Mouse (Mus musculus) embryonic facial prominence, embryonic 13.5 days (tissue): ENCODE measurements around the gene Havcr2. TPM values are rescaled to one million over a fixed set of nuclear protein-coding genes. Genes with fewer than 3 reads are reported as not detected.
A peak's percentile ranks its signal among the peaks of the same experiment; 100 is the strongest.

ENCODE experiments used
- ATAC-seq: fragments of 200-750 bp; cut with Nextera tagmentation; 2 replicates; pipeline ENCODE4 v1.8.0; 2017; ENCODE audit warnings: low read depth; ENCODE audit not compliant: insufficient number of reproducible peaks, insufficient read depth, low FRiP score, low TSS enrichment
- H3K27ac ChIP-seq: fragments of 300-500 bp; sonication (generic); 2 replicates; pipeline ENCODE4 v1.5.1; 2015; ENCODE audit warnings: moderate library complexity, mild to moderate bottlenecking, inconsistent platforms
- H3K27me3 ChIP-seq: fragments of 300-500 bp; sonication (generic); 2 replicates; pipeline ENCODE4 v1.6.1; 2015; ENCODE audit warnings: mild to moderate bottlenecking, inconsistent platforms
- H3K36me3 ChIP-seq: fragments of 300-500 bp; sonication (generic); 2 replicates; pipeline ENCODE4 v1.6.1; 2015; ENCODE audit warnings: mild to moderate bottlenecking, inconsistent platforms
- H3K4me1 ChIP-seq: fragments of 300-500 bp; sonication (generic); 2 replicates; pipeline ENCODE4 v1.6.1; 2015; ENCODE audit warnings: inconsistent platforms
- H3K4me2 ChIP-seq: fragments of 300-500 bp; sonication (generic); 2 replicates; pipeline ENCODE4 v1.6.1; 2015; ENCODE audit warnings: moderate library complexity, mild to moderate bottlenecking, inconsistent platforms
- H3K4me3 ChIP-seq: fragments of 300-500 bp; sonication (generic); 2 replicates; pipeline ENCODE4 v1.5.1; 2015; ENCODE audit warnings: mild to moderate bottlenecking, inconsistent platforms
- H3K9ac ChIP-seq: fragments of 300-500 bp; sonication (generic); 2 replicates; pipeline ENCODE4 v1.6.1; 2015; ENCODE audit warnings: mild to moderate bottlenecking, inconsistent platforms
- H3K9me3 ChIP-seq: fragments of 300-500 bp; sonication (generic); 2 replicates; pipeline ENCODE4 v1.6.1; 2016; ENCODE audit warnings: inconsistent platforms
- WGBS: fragments of 180-500 bp; shearing (Covaris S2); methylation state at CpG from one replicate; pipeline ENCODE4 v1.1.7; 2015; ENCODE audit warnings: mixed read lengths; 5-methylcytosine and 5-hydroxymethylcytosine counted together
- polyA plus RNA-seq: library from polyadenylated mRNA; unstranded; fragments of >200 nt; fragmentation: Nextera tagmentation; extraction: Ambion mirVana; gene quantifications from 2 replicates; pipeline ENCODE4 v1.2.1, GENCODE M21; 2015

Gene Havcr2
- polyA plus RNA-seq, 1 experiment from 2014 or later, result not detected

- Histone ChIP-seq H3K9me3 (no peaks in the 10 kb centered on the region), H3K4me1 (peaks cover 10% of the 10 kb centered on the region), H3K27ac (peak within 1 kb of the TSS; percentile 95), H3K4me2 (peak within 1 kb of the TSS; percentile 82), H3K4me3 (peak within 1 kb of the TSS; percentile 94), H3K9ac (peak within 1 kb of the TSS; percentile 94), H3K27me3 (no peaks in the 10 kb centered on the region), H3K36me3 (peaks cover 13% of the 10 kb centered on the region)
- peak; percentile 95 for ATAC-seq
- WGBS, result under 1% methylated on average over 59 of the region's 59 CpGs
Measured at GRCm38 (mm10) chr11:46436760-46437458, 17.8 kb upstream of the Havcr2 start, which contains the start of gene Med7. Gene Med7, plus strand, starts transcription at chr11:46436925.

GRCm38 (mm10) chr11:46437459-46438000 is 17.2 kb upstream of the Havcr2 start:
- H3K27ac ChIP-seq, result peak overlapping the region; percentile 95
- peak overlapping the region; percentile 94 for H3K4me3 ChIP-seq
- peak overlapping the region; percentile 94 for H3K9ac ChIP-seq
- H3K4me2 ChIP-seq, result peak overlapping the region; percentile 82
- H3K4me1 ChIP-seq, result peaks cover 10% of the 10 kb centered on the region
- no peaks in the 10 kb centered on the region for H3K27me3 ChIP-seq
- no peak for ATAC-seq
- peaks cover 15% of the 10 kb centered on the region for H3K36me3 ChIP-seq
- no peaks in the 10 kb centered on the region for H3K9me3 ChIP-seq
- 1% methylated on average over 23 of the region's 23 CpGs for WGBS

- Histone ChIP-seq H3K36me3 (peaks cover 21% of the 10 kb centered on the region), H3K9me3 (no peaks in the 10 kb centered on the region), H3K4me3 (no peak overlapping the region), H3K9ac (no peak overlapping the region), H3K27ac (no peak overlapping the region), H3K4me1 (peaks cover 10% of the 10 kb centered on the region), H3K27me3 (no peaks in the 10 kb centered on the region), H3K4me2 (no peak overlapping the region)
- 89% methylated on average over 5 of the region's 5 CpGs for WGBS
- ATAC-seq, result no peak
Measured at GRCm38 (mm10) chr11:46439005-46439543, 15.7 kb upstream of the Havcr2 start.

DNA sequence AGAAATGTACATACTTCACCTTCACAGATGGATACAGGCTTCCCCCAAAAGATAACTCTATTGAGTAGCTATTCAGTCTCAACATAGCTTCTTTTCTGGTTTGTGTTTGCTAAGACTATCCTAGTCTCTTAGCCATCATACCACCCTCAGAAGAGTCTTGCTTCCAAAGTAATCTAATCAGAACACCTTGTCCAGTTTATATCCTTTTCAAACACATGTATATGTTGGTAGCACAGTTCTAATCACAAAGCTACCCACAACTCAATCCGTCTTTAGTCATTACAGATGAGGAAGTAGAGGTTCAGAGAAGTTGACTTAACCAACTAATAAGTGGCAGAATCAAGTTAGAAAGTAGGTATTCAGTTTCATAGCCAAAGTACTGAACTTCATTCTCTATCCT is 13.0 kb upstream of the Havcr2 start:
- WGBS, result 98% methylated on average over 1 of the region's 1 CpGs
- Histone ChIP-seq H3K9ac (no peak overlapping the region), H3K27ac (no peak overlapping the region), H3K4me3 (no peak overlapping the region), H3K27me3 (no peaks in the 10 kb centered on the region), H3K9me3 (no peaks in the 10 kb centered on the region), H3K4me1 (peaks cover 6% of the 10 kb centered on the region), H3K36me3 (peaks cover 21% of the 10 kb centered on the region), H3K4me2 (no peak overlapping the region)
- ATAC-seq, result no peak

GRCm38 (mm10) chr11:46443152-46443551 is 11.6 kb upstream of the Havcr2 start:
- H3K36me3 ChIP-seq, result peaks cover 21% of the 10 kb centered on the region

DNA sequence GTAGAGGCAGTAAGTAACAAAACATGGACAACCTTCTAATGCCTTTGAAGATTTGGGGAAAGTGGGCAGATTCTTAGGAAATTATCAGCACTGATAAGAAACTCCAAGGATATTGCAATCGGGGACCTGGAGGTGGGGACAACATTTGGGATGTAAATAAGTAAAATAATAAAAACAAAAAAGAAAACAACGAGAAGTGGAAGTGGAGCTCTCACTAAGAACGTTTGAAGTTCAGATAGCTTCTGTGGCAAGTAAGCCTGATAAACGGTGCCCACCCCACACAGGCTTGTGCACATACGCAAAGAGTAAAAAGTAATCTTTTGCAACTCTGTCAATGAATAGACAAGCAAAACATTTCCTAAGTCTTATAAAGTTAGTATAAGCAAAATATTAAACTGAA is 10.8 kb upstream of the Havcr2 start:
- WGBS, result 93% methylated on average over 5 of the region's 5 CpGs
- H3K4me1 ChIP-seq, result no peaks in the 10 kb centered on the region
- H3K27me3 ChIP-seq, result no peaks in the 10 kb centered on the region
- H3K9me3 ChIP-seq, result no peaks in the 10 kb centered on the region
- no peak overlapping the region for H3K9ac ChIP-seq
- H3K4me2 ChIP-seq, result no peak overlapping the region
- H3K27ac ChIP-seq, result no peak overlapping the region
- no peak overlapping the region for H3K4me3 ChIP-seq
- no peak for ATAC-seq
- peaks cover 21% of the 10 kb centered on the region for H3K36me3 ChIP-seq

More at GRCm38 (mm10) chr11:46443152-46443551, 11.6 kb upstream of the Havcr2 start:
- no peaks in the 10 kb centered on the region for H3K9me3 ChIP-seq
- 0 out of 2 replicates have a peak, but pooled peaks cover 1% of the 10 kb centered on the region for H3K4me1 ChIP-seq
- H3K4me2 ChIP-seq, result no peak overlapping the region
- H3K4me3 ChIP-seq, result no peak overlapping the region
- ATAC-seq, result no peak
- no peak overlapping the region for H3K27ac ChIP-seq
- H3K27me3 ChIP-seq, result no peaks in the 10 kb centered on the region
- 66% methylated on average over 1 of the region's 1 CpGs for WGBS
- H3K9ac ChIP-seq, result no peak overlapping the region

- Histone ChIP-seq H3K4me1 (no peaks in the 10 kb centered on the region), H3K4me2 (no peak overlapping the region), H3K27ac (no peak overlapping the region), H3K4me3 (no peak overlapping the region), H3K9me3 (no peaks in the 10 kb centered on the region), H3K36me3 (peaks cover 12% of the 10 kb centered on the region), H3K27me3 (no peaks in the 10 kb centered on the region), H3K9ac (no peak overlapping the region)
- no peak for ATAC-seq
- WGBS, result 89% methylated on average over 6 of the region's 6 CpGs
Measured at GRCm38 (mm10) chr11:46446150-46446549, 8.6 kb upstream of the Havcr2 start.

DNA sequence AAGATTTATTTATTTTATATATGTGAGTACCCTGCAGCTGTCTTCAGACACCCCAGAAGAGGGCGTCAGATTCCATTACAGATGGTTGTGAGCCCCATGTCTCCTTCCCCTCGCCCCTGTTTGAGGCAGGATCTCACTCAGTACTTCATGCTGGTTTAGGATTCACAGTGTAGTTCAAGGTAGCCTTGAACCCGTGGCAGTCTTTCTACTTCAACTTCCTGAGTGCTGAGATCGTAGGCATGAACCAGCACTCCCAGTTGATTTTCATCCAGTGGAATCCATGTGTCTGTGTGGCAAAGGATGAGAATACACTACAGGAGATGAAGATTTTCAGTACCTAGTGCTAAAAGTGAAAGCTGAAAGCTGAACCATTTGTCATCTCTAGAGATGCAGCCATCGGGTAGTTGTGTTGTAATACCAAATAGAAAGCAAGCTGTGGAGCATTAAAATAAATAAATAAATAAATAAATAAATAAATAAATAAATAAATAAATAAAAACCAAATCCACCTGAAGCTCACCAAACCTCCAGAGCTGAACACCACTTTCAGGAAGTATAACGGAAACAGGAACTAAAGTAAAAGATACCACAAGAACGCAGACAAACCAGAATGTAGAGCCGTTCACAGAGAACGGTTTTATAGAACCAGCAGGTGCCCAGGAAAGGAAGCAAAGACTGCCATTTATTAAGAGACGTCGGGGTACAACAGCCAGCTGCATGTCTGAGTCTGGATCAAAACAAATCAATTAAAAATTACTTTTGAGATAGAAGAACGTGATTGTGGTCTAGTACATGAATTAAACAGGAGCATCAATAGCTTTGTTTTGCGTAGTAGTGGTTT is 6.9 kb upstream of the Havcr2 start:
- no peak overlapping the region for H3K9ac ChIP-seq
- ATAC-seq, result no peak
- H3K27ac ChIP-seq, result no peak overlapping the region
- no peak overlapping the region for H3K4me3 ChIP-seq
- WGBS, result 80% methylated on average over 13 of the region's 13 CpGs
- H3K4me1 ChIP-seq, result no peaks in the 10 kb centered on the region
- no peak overlapping the region for H3K4me2 ChIP-seq
- peaks cover 6% of the 10 kb centered on the region; the same call in 1 of the 2 replicates for H3K36me3 ChIP-seq
- H3K27me3 ChIP-seq, result no peaks in the 10 kb centered on the region
- no peaks in the 10 kb centered on the region for H3K9me3 ChIP-seq

DNA sequence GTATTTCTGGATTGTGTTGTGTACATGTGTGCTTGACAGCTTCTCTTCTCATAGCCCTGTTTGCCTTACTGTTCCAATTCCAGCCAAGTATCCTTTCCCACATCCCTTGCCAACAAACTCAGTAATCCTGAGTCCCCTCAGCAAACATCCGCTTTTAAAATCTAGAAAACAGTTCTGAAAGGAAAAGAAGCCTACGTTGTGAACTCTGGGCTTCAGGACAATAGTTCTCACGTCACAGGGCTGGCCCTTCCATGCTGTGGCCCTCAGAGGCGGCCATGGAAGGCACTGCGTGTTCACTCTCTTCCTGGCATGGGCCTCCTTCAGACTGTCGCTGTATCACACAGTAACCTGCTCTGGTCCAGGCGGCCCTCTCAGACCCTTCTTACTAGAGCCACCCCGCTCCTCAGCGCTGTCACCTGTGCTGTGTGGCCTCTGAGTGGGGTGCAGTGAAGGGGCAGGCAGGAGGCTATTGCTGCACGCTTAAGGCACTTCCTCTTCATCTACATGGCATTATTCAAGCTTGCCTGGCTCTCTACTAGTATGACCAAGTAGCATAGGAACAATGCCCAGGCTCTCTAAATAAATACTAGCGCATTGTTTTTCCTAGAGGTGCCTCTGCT is 5.2 kb upstream of the Havcr2 start:
- no peak overlapping the region for H3K4me3 ChIP-seq
- no peaks in the 10 kb centered on the region for H3K4me1 ChIP-seq
- H3K27me3 ChIP-seq, result no peaks in the 10 kb centered on the region
- no peak overlapping the region for H3K4me2 ChIP-seq
- 85% methylated on average over 11 of the region's 11 CpGs for WGBS
- H3K9me3 ChIP-seq, result no peaks in the 10 kb centered on the region
- no peak overlapping the region for H3K27ac ChIP-seq
- no peak overlapping the region for H3K9ac ChIP-seq
- H3K36me3 ChIP-seq, result no peaks in the 10 kb centered on the region
- no peak for ATAC-seq

GRCm38 (mm10) chr11:46459960-46460359 is 5.2 kb downstream of the Havcr2 start:
- Histone ChIP-seq H3K36me3 (no peaks in the 10 kb centered on the region), H3K4me3 (no peak overlapping the region), H3K27me3 (no peaks in the 10 kb centered on the region), H3K27ac (no peak overlapping the region), H3K4me2 (no peak overlapping the region), H3K9me3 (no peaks in the 10 kb centered on the region), H3K4me1 (no peaks in the 10 kb centered on the region), H3K9ac (no peak overlapping the region)
- WGBS, result 84% methylated on average over 3 of the region's 3 CpGs
- no peak for ATAC-seq

- no peaks in the 10 kb centered on the region for H3K4me1 ChIP-seq
- no peak overlapping the region for H3K9ac ChIP-seq
- H3K27me3 ChIP-seq, result no peaks in the 10 kb centered on the region
- no peak overlapping the region for H3K4me2 ChIP-seq
- 75% methylated on average over 5 of the region's 5 CpGs for WGBS
- no peaks in the 10 kb centered on the region for H3K9me3 ChIP-seq
- H3K4me3 ChIP-seq, result no peak overlapping the region
- ATAC-seq, result no peak
- H3K27ac ChIP-seq, result no peak overlapping the region
- H3K36me3 ChIP-seq, result no peaks in the 10 kb centered on the region
Measured at GRCm38 (mm10) chr11:46461362-46461761, 6.6 kb downstream of the Havcr2 start.
